Mouse (Mus musculus) retina, postnatal 7 days (tissue): Measurements from ENCODE around the gene Afg3l1.
"Not testable (repeated sequence)": the region's sequence is repeated elsewhere in the genome, so short reads cannot be mapped to it uniquely, and the experiment has no call there.

Experiments used
- DNase-seq: peaks from one replicate; pipeline ENCODE4 v3.0.0-alpha.2; 2012; ENCODE audit warnings: low read depth, low spot score

Afg3l1 gene

GRCm38 (mm10) chr8:123467476-123467875 is 10.2 kb upstream of the Afg3l1 start:
- DNase-seq = no peak

GRCm38 (mm10) chr8:123472991-123473390 is 4.7 kb upstream of the Afg3l1 start:
- DNase-seq = not testable (repeated sequence)

GRCm38 (mm10) chr8:123474549-123474948 is 3.2 kb upstream of the Afg3l1 start:
- not testable (repeated sequence) for DNase-seq

GRCm38 (mm10) chr8:123476911-123477736 is 579 bp upstream of the Afg3l1 start:
- no peak for DNase-seq

GRCm38 (mm10) chr8:123478456-123479218 is 934 bp downstream of the Afg3l1 start:
- DNase-seq = no peak

GRCm38 (mm10) chr8:123482627-123483026 is 4.9 kb downstream of the Afg3l1 start:
- no peak for DNase-seq

- no peak for DNase-seq
Measured at GRCm38 (mm10) chr8:123491280-123492075, 13.8 kb downstream of the Afg3l1 start.

- DNase-seq = no peak
Measured at GRCm38 (mm10) chr8:123492898-123493297, 15.2 kb downstream of the Afg3l1 start.

- DNase-seq = no peak
Measured at GRCm38 (mm10) chr8:123497699-123498098, 20.0 kb downstream of the Afg3l1 start.

- DNase-seq = no peak
Measured at GRCm38 (mm10) chr8:123498963-123499362, 21.3 kb downstream of the Afg3l1 start.

GRCm38 (mm10) chr8:123499556-123499955 is 21.9 kb downstream of the Afg3l1 start:
- no peak for DNase-seq

GRCm38 (mm10) chr8:123502192-123502591 is 24.5 kb downstream of the Afg3l1 start:
- DNase-seq = no peak

- no peak for DNase-seq
Measured at GRCm38 (mm10) chr8:123503801-123504467, 26.2 kb downstream of the Afg3l1 start.

- no peak for DNase-seq
Measured at GRCm38 (mm10) chr8:123504591-123505195, 27.0 kb downstream of the Afg3l1 start.

- DNase-seq = no peak
Measured at GRCm38 (mm10) chr8:123505267-123505666, 27.6 kb downstream of the Afg3l1 start.

- no peak for DNase-seq
Measured at GRCm38 (mm10) chr8:123505695-123506094, 28.0 kb downstream of the Afg3l1 start.

GRCm38 (mm10) chr8:123507153-123507552 is 29.4 kb downstream of the Afg3l1 start:
- DNase-seq = no peak

- no peak for DNase-seq
Measured at GRCm38 (mm10) chr8:123510819-123511218, 33.1 kb downstream of the Afg3l1 start.

GRCm38 (mm10) chr8:123514136-123514535 is 36.4 kb downstream of the Afg3l1 start:
- DNase-seq = no peak

- DNase-seq = peak; percentile 23
Measured at GRCm38 (mm10) chr8:123514781-123515539, 37.3 kb downstream of the Afg3l1 start, which contains the start of gene Dbndd1. TSS of gene Dbndd1 (minus strand) at chr8:123515463.
